Mouse (Mus musculus): ENCODE measurements around the gene G430095P16Rik.

Gene G430095P16Rik

DNA sequence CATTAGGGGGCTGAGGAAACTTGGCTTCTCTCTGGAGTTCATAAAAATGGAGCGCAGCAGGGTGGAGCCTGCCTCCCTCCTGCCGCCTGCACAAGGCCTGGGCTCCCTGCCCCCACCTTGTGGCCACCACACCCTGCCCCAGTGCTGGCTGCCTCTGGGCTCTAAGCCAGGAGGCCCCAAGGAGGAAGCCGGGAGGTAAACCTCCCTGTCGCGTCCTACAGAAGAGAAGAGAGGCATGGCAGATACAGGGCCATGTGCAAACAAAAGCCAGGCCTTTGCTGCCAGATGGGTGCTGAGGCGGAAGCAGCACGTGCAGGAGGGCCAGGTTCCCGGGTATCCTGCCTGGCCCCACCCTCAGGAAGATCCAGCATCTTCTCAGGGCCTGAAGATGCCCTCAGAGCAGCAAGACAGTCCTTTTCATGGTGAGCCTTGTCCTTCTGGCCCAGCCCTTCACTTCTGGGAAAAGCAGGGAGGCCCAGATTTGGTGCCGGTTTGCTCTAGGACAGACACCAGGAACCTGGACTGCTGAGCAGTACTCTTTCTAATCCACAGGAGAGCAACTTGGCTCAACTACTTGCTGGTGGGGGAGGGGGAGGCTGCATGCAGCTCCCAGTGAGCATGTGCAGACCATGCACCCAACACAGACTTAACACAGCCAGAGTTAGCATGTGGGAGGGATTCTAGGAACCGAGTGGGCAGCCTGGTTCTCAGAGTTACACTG is at the start of gene G430095P16Rik:
Gene G430095P16Rik, plus strand, starts transcription at position 158 of the 721 bp plus-strand sequence.
- ATAC-seq (ENCODE audit: low TSS enrichment), result peak; percentile 53

- ATAC-seq (ENCODE audit: low TSS enrichment), result no peak
Measured at GRCm38 (mm10) chr8:84677305-84677704, 45.5 kb upstream of the G430095P16Rik start.

GRCm38 (mm10) chr8:84681476-84681875 is 41.3 kb upstream of the G430095P16Rik start:
- ATAC-seq (ENCODE audit: low TSS enrichment), result no peak

GRCm38 (mm10) chr8:84682257-84682656 is 40.5 kb upstream of the G430095P16Rik start:
- 0 out of 2 replicates have a peak, but pooled peaks have one; percentile 2 for ATAC-seq (ENCODE audit: low TSS enrichment)

GRCm38 (mm10) chr8:84684537-84684936 is 38.3 kb upstream of the G430095P16Rik start:
- no peak for ATAC-seq (ENCODE audit: low TSS enrichment)

- ATAC-seq (ENCODE audit: low TSS enrichment), result no peak
Measured at GRCm38 (mm10) chr8:84686191-84687002, 36.4 kb upstream of the G430095P16Rik start, which contains the start of gene Trmt1. Gene Trmt1, plus strand, starts transcription at chr8:84686307.

GRCm38 (mm10) chr8:84687003-84687704 is 35.7 kb upstream of the G430095P16Rik start:
- ATAC-seq (ENCODE audit: low TSS enrichment), result peak; percentile 10; the same call in 1 of the 2 replicates

DNA sequence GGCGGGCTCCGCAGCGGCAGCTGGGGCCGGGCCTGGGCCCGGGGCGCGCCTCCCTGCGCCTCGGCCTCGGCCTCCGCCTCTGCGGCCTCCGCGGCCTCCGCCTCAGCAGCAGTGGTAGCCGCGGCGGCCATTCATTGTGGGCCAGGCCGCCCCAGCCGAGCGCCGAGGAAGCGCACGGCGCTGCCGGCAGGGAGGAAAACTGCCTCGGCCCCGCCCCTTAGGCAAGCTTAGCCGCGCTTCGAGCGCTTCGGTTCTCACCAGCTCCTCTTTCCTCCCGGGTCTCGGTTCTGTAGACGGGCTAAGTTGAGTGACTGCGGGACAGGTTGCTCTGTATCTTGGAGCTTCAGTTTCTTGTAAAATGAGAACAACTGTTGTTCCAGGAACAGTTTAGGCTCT is 35.1 kb upstream of the G430095P16Rik start, which contains the start of gene Nacc1:
Gene Nacc1, minus strand, starts transcription at position 158 of the 396 bp plus-strand sequence.
- ATAC-seq (ENCODE audit: low TSS enrichment), result peak; percentile 84

DNA sequence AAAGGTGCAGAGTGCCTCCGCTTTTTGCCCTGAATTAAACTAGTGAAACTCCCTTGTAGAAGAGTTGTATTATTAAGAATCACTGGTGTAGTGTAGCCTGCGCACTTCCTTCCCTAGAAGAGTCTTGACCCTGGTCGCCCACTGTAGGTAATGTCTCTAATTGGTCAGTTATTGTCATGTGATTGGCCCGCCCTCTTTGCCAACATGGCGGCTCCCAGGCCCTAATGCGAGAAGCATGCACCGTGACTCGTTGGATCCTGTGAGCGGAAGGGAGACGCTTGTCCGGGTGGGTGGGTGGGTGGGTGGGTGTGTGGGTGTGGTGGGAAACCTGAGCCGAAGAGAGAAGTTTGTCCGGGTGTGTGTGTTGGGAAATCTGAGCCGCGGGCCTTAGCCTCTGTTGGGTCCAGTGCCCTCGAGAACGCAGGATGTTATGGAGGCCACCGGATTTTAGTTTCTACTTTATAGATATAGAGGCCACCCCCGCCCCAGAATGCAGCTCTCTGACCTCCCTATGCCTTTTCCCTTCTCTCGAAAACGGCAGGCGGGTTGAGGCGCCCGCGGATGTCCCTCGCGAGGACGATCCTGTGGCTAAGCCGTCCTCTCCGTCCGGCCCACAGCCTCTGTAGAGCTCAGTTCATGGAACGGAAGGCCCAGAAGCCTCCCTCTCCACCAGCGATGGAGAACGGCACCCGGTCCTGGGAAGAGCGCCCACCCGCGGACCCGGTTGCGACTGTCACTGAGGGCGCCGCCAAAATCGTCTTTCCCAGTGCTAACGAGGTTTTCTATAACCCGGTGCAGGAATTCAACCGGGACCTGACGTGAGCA is 33.5 kb upstream of the G430095P16Rik start:
- ATAC-seq (ENCODE audit: low TSS enrichment), result peak; percentile 70

- ATAC-seq (ENCODE audit: low TSS enrichment), result no peak
Measured at GRCm38 (mm10) chr8:84693332-84693731, 29.5 kb upstream of the G430095P16Rik start.

- no peak for ATAC-seq (ENCODE audit: low TSS enrichment)
Measured at GRCm38 (mm10) chr8:84695140-84695539, 27.7 kb upstream of the G430095P16Rik start.

DNA sequence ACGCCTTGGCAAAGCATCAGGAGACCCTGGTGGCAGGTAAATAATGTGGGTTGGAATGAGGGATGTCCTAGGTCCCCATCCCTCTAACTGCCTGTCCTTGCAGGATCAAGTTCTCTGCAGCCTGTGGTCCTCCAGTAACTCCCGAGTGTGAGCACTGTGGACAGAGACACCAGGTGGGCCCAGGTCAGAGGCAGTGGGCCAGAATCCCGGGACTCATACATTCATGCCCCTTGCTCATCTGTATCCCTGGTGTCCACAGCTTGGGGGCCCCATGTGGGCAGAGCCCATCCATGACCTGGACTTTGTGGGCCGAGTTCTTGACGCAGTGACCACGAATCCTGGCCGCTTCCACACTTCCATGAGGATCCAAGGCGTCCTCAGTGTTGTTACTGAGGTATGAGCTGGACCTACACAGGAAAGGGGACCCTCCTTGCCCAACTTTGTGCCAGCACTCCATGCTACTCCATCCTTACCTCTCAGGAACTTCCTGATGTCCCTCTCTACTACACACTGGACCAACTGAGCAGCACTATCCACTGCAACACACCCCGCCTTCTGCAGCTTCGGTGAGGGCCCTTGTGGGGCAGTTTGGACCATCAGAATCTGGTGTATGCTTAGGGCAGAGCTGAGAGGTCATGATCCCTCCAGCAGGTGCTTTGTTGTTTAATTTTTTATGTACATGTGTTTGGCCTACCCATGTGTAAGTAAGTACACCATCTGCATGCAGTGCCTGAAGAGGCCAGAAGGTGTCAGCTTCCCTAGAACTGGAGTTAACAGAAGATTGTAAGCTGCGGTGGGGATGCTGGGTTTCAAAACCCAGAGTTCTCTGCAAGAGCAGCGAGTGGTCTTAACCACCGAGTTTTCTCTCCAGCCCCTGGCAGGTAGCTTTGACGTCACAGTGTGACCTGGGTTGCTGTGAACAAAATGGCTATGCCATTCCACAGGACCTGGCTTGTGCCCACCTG is 25.4 kb upstream of the G430095P16Rik start:
- ATAC-seq (ENCODE audit: low TSS enrichment), result no peak

- no peak for ATAC-seq (ENCODE audit: low TSS enrichment)
Measured at GRCm38 (mm10) chr8:84698288-84698687, 24.5 kb upstream of the G430095P16Rik start.

DNA sequence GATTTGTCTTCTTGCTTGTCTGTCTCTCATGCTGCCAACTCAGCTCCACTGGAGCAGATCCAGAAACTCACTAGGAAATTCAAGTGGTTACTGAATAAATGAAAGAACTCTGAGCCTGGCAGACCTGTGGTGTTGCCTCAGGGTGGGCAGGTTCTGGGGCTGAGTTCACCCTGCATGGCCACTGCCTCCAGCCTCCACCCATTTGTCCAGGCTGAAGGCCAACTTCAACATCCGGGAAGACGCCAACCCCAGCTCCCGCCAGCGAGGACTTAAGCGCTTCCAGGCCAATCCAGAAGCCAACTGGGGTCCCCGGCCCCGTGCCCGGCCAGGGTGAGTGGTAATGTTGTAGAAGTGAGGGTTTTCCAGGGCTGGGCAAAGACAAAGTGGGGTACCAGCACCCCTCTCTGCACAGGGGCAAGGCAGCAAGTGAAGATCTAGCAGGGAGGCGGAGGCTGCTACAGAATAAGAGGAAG is 23.8 kb upstream of the G430095P16Rik start:
- no peak for ATAC-seq (ENCODE audit: low TSS enrichment)

- peak; percentile 53 for ATAC-seq (ENCODE audit: low TSS enrichment)
Measured at GRCm38 (mm10) chr8:84699861-84700322, 22.9 kb upstream of the G430095P16Rik start.

DNA sequence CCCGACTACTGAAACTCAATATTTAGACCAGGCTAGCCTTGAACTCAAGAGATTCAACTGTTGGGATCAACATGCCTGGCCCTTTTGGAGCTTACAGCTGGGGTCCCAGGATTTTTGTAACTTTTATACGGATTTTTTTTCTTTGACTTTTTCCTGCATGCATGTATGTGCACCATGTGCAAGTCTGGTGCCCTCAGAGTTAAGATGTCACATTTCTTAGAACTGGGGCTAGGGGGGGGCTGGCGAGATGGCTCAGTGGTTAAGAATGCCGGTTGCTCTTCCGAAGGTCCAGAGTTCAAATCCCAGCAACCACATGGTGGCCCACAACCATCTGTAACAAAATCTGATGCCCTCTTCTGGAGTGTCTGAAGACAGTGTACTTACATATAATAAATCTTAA is 22.3 kb upstream of the G430095P16Rik start:
- no peak for ATAC-seq (ENCODE audit: low TSS enrichment)

DNA sequence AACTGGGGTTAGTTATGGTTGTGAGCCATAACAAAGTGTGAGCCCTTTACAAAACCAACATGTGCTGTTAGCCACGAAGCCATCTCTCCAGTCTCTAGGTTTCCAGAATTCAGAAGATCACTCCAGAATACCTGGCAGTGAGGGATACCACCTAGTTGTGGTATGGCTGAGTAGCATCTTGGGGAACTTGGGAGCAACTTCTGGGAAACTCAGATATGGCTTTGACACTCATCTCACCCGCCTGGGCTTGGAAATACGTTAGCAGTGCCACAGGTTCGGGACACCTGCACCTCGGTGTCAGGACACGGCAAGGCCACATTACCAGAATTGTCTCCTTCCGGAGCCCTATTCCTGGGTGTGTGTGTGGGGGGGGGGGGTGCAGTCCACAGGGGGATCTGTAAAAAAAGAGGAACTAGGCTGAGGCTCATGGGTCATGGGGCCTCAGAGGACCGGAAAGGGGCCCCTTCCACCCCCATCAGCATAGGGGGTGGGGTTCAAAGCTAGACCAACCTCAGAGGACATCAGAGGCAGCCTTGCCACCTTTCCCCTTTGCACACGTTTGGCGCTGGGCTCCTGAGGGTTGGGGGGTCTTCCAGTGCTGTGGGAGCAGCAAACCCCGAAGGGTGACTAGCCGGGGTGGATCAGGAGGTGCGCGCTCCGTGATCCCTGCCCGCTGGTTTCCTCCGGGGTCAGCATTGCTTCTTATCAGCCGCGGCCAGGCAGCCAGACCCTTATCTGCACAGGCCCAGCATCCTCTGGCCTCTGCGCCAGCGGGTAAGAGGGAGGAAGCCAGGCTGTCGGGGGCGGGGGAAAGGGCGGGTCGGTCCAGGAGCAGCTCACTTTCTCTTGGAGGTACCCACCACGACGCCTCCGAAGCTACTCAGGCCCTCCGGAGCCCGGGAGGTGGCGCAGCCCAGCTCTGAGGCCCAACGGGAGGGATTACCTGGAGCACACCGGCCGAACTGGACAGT is 21.6 kb upstream of the G430095P16Rik start, which contains the start of gene Lyl1:
Gene Lyl1, plus strand, starts transcription at position 517 of the 971 bp plus-strand sequence.
- no peak for ATAC-seq (ENCODE audit: low TSS enrichment)

- no peak for ATAC-seq (ENCODE audit: low TSS enrichment)
Measured at GRCm38 (mm10) chr8:84702561-84702960, 20.2 kb upstream of the G430095P16Rik start.

All from frontal cortex, adult (tissue).